Mouse (Mus musculus) forebrain, postnatal 0 days (tissue): ENCODE results near the gene Adra1d. TPM values are rescaled to one million over a fixed set of nuclear protein-coding genes. Genes with fewer than 3 reads are reported as not detected.

Source experiments
- ATAC-seq: fragments of 200-750 bp; cut with Nextera tagmentation; 2 replicates; pipeline ENCODE4 v1.8.0; 2017; ENCODE audit warnings: mild to moderate bottlenecking, moderate library complexity
- DNase-seq: peaks from one replicate; pipeline ENCODE4 v3.0.0-alpha.2; 2015
- H3K27ac ChIP-seq: fragments of 300-500 bp; sonication (generic); 2 replicates; pipeline ENCODE4 v1.5.1; 2014; ENCODE audit warnings: low read depth, mild to moderate bottlenecking, antibody characterized with exemption, low read length, moderate library complexity, mixed read lengths
- H3K27me3 ChIP-seq: fragments of 300-500 bp; sonication (generic); 2 replicates; pipeline ENCODE4 v1.6.1; 2014; ENCODE audit warnings: mild to moderate bottlenecking, low read length, mixed read lengths; ENCODE audit not compliant: insufficient read depth
- H3K36me3 ChIP-seq: fragments of 300-500 bp; sonication (generic); 2 replicates; pipeline ENCODE4 v1.6.1; 2014; ENCODE audit warnings: mild to moderate bottlenecking, moderate library complexity; ENCODE audit not compliant: insufficient read depth
- H3K4me1 ChIP-seq: fragments of 300-500 bp; sonication (generic); 2 replicates; pipeline ENCODE4 v1.6.1; 2014; ENCODE audit warnings: antibody characterized with exemption; ENCODE audit not compliant: insufficient read depth
- H3K4me2 ChIP-seq: fragments of 300-500 bp; sonication (generic); 2 replicates; pipeline ENCODE4 v1.6.1; 2014; ENCODE audit warnings: low read depth, mild to moderate bottlenecking, moderate library complexity
- H3K4me3 ChIP-seq: fragments of 300-500 bp; sonication (generic); 2 replicates; pipeline ENCODE4 v1.5.1; 2014; ENCODE audit warnings: low read depth, low read length, mixed read lengths
- H3K9ac ChIP-seq: fragments of 300-500 bp; sonication (generic); 2 replicates; pipeline ENCODE4 v1.6.1; 2014; ENCODE audit warnings: mild to moderate bottlenecking
- H3K9me3 ChIP-seq: fragments of 300-500 bp; sonication (generic); 2 replicates; pipeline ENCODE4 v1.6.1; 2016; ENCODE audit warnings: low read length
- CTCF ChIP-seq: sonication (generic); IDR thresholded peaks from 2 replicates; pipeline ENCODE4 v1.5.1; 2016; ENCODE audit warnings: antibody characterized with exemption, control low read depth, low read depth
- WGBS: fragments of 180-500 bp; shearing (Covaris S2); extraction: QIAGEN DNeasy Blood & Tissue Kit; methylation state at CpG from one replicate; pipeline ENCODE4 v1.1.7; 2014; 5-methylcytosine and 5-hydroxymethylcytosine counted together
- polyA plus RNA-seq: library from polyadenylated mRNA; unstranded; fragments of >200 nt; fragmentation: Nextera tagmentation; extraction: Ambion mirVana; gene quantifications from 2 replicates; pipeline ENCODE4 v1.2.1, GENCODE M21; 2015
- total RNA-seq: library from RNA; depleted of rRNA; stranded (reverse); fragments of >200 nt; gene quantifications from 2 replicates; pipeline ENCODE4 v1.2.3, GENCODE M21; 2014

Gene Adra1d
- total and polyA plus RNA-seq, 2 experiments from 2014 or later: 0.10 to 0.67 TPM

GRCm38 (mm10) chr2:131508501-131508900 lies 53.6 kb downstream of the Adra1d start:
- no peaks in the 10 kb centered on the region for H3K27me3 ChIP-seq
- no peak overlapping the region for H3K27ac ChIP-seq
- H3K4me1 ChIP-seq: peaks cover 12% of the 10 kb centered on the region
- TF ChIP-seq CTCF: no peak
- H3K4me2 ChIP-seq: no peak overlapping the region
- H3K4me3 ChIP-seq: no peak overlapping the region
- no peaks in the 10 kb centered on the region for H3K9me3 ChIP-seq
- H3K36me3 ChIP-seq: no peaks in the 10 kb centered on the region
- 40% methylated on average over 2 of the region's 2 CpGs for WGBS
- no peak for DNase-seq
- no peak overlapping the region for H3K9ac ChIP-seq
- peak; percentile 34 for ATAC-seq

GRCm38 (mm10) chr2:131506358-131506757 lies 55.7 kb downstream of the Adra1d start:
- H3K9ac ChIP-seq: no peak overlapping the region
- no peak overlapping the region for H3K4me2 ChIP-seq
- ATAC-seq (peak; percentile 74), DNase-seq (peak; percentile 54)
- no peaks in the 10 kb centered on the region for H3K27me3 ChIP-seq
- no peak for TF ChIP-seq CTCF
- WGBS: 3% methylated on average over 3 of the region's 3 CpGs
- peak overlapping the region; percentile 54; the same call in 1 of the 2 replicates for H3K27ac ChIP-seq
- no peak overlapping the region for H3K4me3 ChIP-seq
- H3K36me3 ChIP-seq: no peaks in the 10 kb centered on the region
- H3K4me1 ChIP-seq: peaks cover 10% of the 10 kb centered on the region
- H3K9me3 ChIP-seq: no peaks in the 10 kb centered on the region

- H3K4me3 ChIP-seq: no peak overlapping the region
- H3K4me1 ChIP-seq: peaks cover 5% of the 10 kb centered on the region
- no peak for TF ChIP-seq CTCF
- DNase-seq (no peak), ATAC-seq (no peak)
- no peak overlapping the region for H3K4me2 ChIP-seq
- H3K36me3 ChIP-seq: no peaks in the 10 kb centered on the region
- no peak overlapping the region for H3K27ac ChIP-seq
- H3K27me3 ChIP-seq: no peaks in the 10 kb centered on the region
- no peak overlapping the region for H3K9ac ChIP-seq
- H3K9me3 ChIP-seq: no peaks in the 10 kb centered on the region
Observed at GRCm38 (mm10) chr2:131505431-131505830, 56.7 kb downstream of the Adra1d start.

- Histone ChIP-seq H3K9me3 (no peaks in the 10 kb centered on the region), H3K4me1 (peaks cover 3% of the 10 kb centered on the region), H3K9ac (no peak overlapping the region), H3K27me3 (no peaks in the 10 kb centered on the region), H3K4me3 (no peak overlapping the region), H3K4me2 (no peak overlapping the region), H3K27ac (no peak overlapping the region), H3K36me3 (no peaks in the 10 kb centered on the region)
- no peak for DNase-seq
- no peak for ATAC-seq
- no peak for TF ChIP-seq CTCF
- 68% methylated on average over 5 of the region's 5 CpGs for WGBS
Observed at GRCm38 (mm10) chr2:131502561-131502960, 59.5 kb downstream of the Adra1d start.

GRCm38 (mm10) chr2:131501886-131502285 lies 60.2 kb downstream of the Adra1d start:
- Histone ChIP-seq H3K4me1 (peaks cover 2% of the 10 kb centered on the region), H3K27ac (peak overlapping the region; percentile 66; the same call in 1 of the 2 replicates), H3K36me3 (no peaks in the 10 kb centered on the region), H3K9ac (no peak overlapping the region), H3K4me3 (no peak overlapping the region), H3K9me3 (no peaks in the 10 kb centered on the region), H3K4me2 (no peak overlapping the region), H3K27me3 (no peaks in the 10 kb centered on the region)
- ATAC-seq (peak; percentile 81), DNase-seq (no peak)
- WGBS: 36% methylated on average over 5 of the region's 5 CpGs
- TF ChIP-seq CTCF: no peak

- H3K27me3 ChIP-seq: no peaks in the 10 kb centered on the region
- no peak for TF ChIP-seq CTCF
- H3K9ac ChIP-seq: no peak overlapping the region
- H3K27ac ChIP-seq: no peak overlapping the region
- H3K4me3 ChIP-seq: no peak overlapping the region
- ATAC-seq: no peak
- no peaks in the 10 kb centered on the region for H3K36me3 ChIP-seq
- no peak overlapping the region for H3K4me2 ChIP-seq
- H3K9me3 ChIP-seq: no peaks in the 10 kb centered on the region
- no peaks in the 10 kb centered on the region for H3K4me1 ChIP-seq
- no peak for DNase-seq
- WGBS: 70% methylated on average over 5 of the region's 5 CpGs
Observed at GRCm38 (mm10) chr2:131499290-131499845, 62.7 kb downstream of the Adra1d start.

GRCm38 (mm10) chr2:131498219-131498618 lies 63.9 kb downstream of the Adra1d start:
- Histone ChIP-seq H3K4me1 (peaks cover 9% of the 10 kb centered on the region), H3K4me2 (no peak overlapping the region), H3K27me3 (no peaks in the 10 kb centered on the region), H3K9ac (no peak overlapping the region), H3K4me3 (no peak overlapping the region), H3K9me3 (no peaks in the 10 kb centered on the region), H3K27ac (no peak overlapping the region), H3K36me3 (no peaks in the 10 kb centered on the region)
- no peak for TF ChIP-seq CTCF
- DNase-seq (no peak), ATAC-seq (no peak)
- WGBS: 66% methylated on average over 7 of the region's 7 CpGs
